Mouse (Mus musculus) thymus, adult 2 months (tissue): Measurements from ENCODE around the gene Myh3.

ENCODE experiments used
- CTCF ChIP-seq: fragments of 200-500 bp; IDR thresholded peaks from 2 replicates; pipeline ENCODE4 v1.5.1; 2012; ENCODE audit warnings: mild to moderate bottlenecking, control low read depth, low read length, moderate library complexity, borderline replicate concordance; ENCODE audit not compliant: control insufficient read depth, poor library complexity, insufficient read depth; ENCODE audit errors: extremely low read depth
- POLR2A ChIP-seq: fragments of 200-500 bp; IDR thresholded peaks from 2 replicates; pipeline ENCODE4 v1.6.1; 2012; ENCODE audit warnings: mild to moderate bottlenecking, low read length, control low read depth, moderate library complexity; ENCODE audit not compliant: control insufficient read depth, poor library complexity, insufficient read depth; ENCODE audit errors: extremely low read depth

- TF ChIP-seq CTCF (no peak), POLR2A (no peak)
Observed at GRCm38 (mm10) chr11:67093201-67093600, 15.1 kb downstream of the Myh3 start.
